Mouse (Mus musculus): ENCODE data around the gene Fam160b1.

Gene Fam160b1

DNA sequence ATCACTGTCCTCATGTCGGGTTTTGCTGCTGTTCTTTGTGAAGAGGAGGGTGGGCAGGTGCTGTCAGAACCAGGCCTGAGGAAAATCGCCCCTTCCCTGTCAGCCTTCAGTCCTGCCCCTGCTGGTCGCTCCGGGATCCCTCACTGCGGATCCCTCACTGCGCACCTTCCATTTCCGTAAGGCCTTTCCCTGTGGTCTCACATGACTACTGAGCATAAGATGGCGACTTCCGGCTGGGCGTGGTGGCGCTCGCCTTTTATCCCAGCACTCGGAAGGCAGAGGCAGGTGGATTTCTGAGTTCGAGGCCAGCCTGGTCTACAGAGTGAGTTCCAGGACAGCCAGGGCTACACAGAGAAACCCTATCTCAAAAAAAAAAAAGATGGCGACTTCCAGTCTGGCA lies 64.8 kb downstream of the Fam160b1 start:
- no peak for DNase-seq (ENCODE audit: low spot score in 2 of 2)

DNA sequence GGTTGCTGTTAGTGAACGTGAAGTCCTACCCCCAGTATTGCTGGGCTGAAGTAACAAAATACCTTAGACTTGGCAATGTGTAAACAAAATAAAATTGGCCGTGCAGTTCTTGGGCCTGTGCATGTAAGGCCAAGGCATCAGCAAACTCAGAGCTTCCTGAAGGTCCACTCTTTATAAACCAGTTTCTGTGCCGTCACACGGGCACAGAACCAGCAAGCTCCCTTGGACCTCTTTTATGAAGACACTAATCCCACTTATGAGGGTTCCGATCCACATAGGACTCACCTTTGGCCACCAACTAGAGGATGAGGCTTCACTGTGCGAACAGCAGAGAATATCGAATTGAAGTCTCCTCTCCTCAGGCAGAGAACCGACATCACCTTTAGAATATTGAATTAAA lies 66.4 kb downstream of the Fam160b1 start:
- no peak for DNase-seq (ENCODE audit: low spot score in 2 of 2)

- no peak for DNase-seq (ENCODE audit: low spot score in 2 of 2)
These were observed 67.4 kb downstream of the Fam160b1 start for GRCm38 (mm10) chr19:57427756-57428438.

DNA sequence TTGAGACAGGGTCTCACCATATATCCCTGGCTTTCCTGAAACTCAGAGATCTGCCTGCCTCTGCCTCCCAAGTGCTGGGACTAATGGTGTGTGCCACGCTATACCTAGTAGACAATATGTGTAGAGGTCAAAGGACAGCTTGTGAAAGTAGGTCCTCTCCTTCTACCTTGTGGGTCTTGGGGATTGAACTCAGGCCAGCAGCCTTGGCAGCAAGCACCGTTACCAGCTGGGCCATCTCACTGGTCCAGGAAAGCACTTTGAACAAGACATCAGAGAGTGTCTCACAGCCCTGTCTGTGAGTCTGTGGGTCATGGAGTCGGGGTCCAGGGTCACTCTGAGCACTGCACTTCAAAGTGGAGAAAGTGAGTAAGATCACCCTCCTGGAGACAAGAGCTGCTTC lies 68.2 kb downstream of the Fam160b1 start:
- DNase-seq (ENCODE audit: low spot score in 2 of 2) = no peak

DNA sequence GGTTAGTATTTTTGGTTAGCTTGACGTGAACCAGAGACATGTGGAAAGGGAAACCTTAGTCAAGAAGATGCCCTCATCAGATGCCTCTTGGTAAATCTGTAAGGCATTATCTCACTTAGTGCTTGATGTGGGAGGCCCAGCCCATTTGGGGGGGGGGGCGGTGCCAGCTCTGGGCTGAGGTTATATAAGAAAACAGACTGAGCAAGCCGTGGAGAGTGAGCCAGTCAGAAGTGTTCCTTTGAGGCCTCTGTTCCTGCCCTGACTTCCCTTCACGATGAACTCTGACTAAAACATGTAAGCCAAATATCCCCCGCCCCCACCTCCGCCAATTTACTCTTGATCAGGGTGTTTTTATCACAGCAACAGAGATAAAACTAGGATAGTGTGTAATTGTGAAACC lies 69.4 kb downstream of the Fam160b1 start:
- no peak for DNase-seq (ENCODE audit: low spot score in 2 of 2)

DNA sequence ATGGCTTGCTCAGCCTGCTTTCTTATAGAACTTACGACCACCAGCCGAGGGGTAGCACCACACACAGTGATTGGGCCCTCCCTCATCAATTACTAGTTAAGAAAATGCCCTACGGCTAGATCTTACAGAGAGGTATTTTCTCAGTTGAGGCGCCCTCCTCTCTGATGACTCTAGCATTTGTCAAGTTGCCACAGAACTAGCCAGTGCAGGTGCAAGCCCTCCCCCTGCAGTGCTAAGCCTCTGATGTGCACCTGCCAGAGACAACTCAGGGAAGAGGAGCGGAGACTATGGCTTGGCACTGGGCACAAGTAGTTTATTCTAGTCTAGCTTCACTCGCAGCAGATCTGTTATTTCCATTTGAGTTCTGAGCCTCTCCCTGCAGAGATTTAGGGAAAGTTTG lies 71.0 kb downstream of the Fam160b1 start:
- no peak for DNase-seq (ENCODE audit: low spot score in 2 of 2)

GRCm38 (mm10) chr19:57434024-57434423 lies 73.5 kb downstream of the Fam160b1 start:
- DNase-seq (ENCODE audit: low spot score in 2 of 2) = no peak

DNA sequence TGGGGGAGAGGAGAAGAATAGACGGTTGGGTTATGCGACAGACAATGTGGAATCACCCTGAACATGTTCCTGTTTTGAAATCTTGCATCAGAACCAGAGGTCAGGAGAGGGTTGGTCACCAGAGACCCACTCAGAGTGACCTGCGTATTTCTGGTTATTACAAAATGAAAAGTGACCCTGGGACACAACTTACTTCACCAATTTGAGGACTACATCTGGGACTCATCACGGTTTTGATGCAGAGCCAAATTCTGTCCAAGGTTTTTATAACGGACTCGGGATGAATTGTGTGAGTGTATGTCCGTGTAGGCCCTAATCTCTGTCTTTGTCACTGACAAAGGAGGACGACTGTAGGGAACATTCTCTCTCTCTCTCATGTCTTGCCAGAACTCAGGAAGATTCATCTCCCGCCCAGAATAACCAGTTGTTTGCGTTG lies 76.1 kb downstream of the Fam160b1 start:
- DNase-seq (ENCODE audit: low spot score in 2 of 2) = no peak

DNA sequence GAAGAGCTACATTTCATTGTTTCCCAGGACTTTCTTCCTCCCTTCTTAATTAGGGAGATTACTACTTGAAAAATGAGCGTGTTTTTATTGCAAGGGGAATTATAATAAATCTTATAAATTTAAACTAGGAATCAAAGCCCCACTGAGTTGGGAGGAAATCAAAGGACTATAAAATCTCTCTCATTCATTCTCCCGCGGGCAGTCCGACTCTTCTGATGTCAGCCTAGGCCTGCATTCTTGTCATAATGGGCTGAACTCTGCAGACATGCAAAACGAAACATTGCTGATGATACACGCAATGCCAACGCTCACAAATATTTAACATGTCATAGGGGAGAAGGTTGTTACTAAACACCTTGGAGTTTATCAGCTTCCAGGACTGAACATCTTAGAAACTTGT lies 76.6 kb downstream of the Fam160b1 start:
- no peak for DNase-seq (ENCODE audit: low spot score in 2 of 2)

All from right cerebral cortex, adult 2 months (tissue).